Comparison of ENCODE assay signal across 17 mouse cellular contexts in the genomic region with DNA sequence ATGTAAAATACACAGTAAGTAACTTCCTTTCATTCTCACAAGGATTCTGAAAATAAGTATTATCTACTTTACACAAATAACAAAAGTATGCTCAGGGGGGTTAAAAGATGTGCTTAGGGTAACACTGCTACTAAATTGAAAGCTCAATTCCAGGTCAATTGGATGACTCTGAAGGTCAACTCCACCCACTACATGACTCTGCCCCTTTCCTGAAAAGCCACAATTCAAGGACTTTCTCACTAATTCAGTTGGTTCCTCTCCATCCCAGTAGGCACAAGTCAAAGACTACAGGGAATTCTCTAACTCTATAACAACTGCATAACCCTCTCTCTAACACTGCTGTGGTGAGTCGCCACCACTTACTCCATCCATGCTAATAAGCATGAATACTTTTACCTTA. TPM values are rescaled to one million over a fixed set of nuclear protein-coding genes. Genes with fewer than 3 reads are reported as not detected.
DNase-seq lines count a peak whose midpoint lies in the region; ATAC-seq and TF ChIP-seq lines count a peak whose summit lies in the region.
"Had no signal": no experiment of that assay in that cellular context is flagged by ENCODE, and none has a peak within 500 bp of the region (broad histone marks: within the 10 kb centered on the region; RNA-seq: fewer than 3 reads in every experiment).

No protein-coding gene starts in this region.

- H3K36me3 ChIP-seq in liver, adult 2 months (ENCODE audit: control insufficient read depth, insufficient read depth, low read length), result peaks cover 6% of the 10 kb centered on the region; the same call in 1 of the 2 replicates
- peaks cover 32% of the 10 kb centered on the region for H3K36me3 ChIP-seq in liver, embryonic 12.5 days

- no peak overlapping the region for H3K27ac ChIP-seq in liver, adult 2 months (replicated peaks; ENCODE audit: insufficient read depth, low read depth, low read length)
- H3K27ac ChIP-seq in liver, embryonic 12.5 days, result no peak overlapping the region
- H3K27ac ChIP-seq: embryonic facial prominence, embryonic 10.5 days; embryonic facial prominence, embryonic 12.5 days; forebrain, embryonic 13.5 days; forebrain, embryonic 15.5 days had no signal

- peak; percentile 54 for DNase-seq in adrenal gland, adult 2 months
- DNase-seq in adrenal gland, postnatal 25 days, result no peak
- DNase-seq in liver, adult 2 months (ENCODE audit: extremely low read depth, low read depth, low spot score), result peak; percentile 32
- DNase-seq: adrenal gland, postnatal 10 days; cerebellum, adult 11-12 months; cerebellum, adult 2 months; cerebellum, adult 9-10 months; cerebellum, postnatal 10 days; cerebellum, postnatal 25 days; forebrain, postnatal 0 days had no signal

- 100% methylated on average over 1 of the region's 1 CpGs for whole genome bisulfite sequencing in liver, adult 2 months
- 81% methylated on average over 1 of the region's 1 CpGs for WGBS in liver, embryonic 12.5 days (ENCODE audit: insufficient replicate concordance)

- H3K4me2 ChIP-seq in liver, embryonic 12.5 days, result no peak overlapping the region
- H3K4me2 ChIP-seq: embryonic facial prominence, embryonic 12.5 days; forebrain, embryonic 13.5 days; forebrain, embryonic 15.5 days had no signal

- no peak overlapping the region for H3K9ac ChIP-seq in liver, adult 2 months (ENCODE audit: low read depth, low read length)
- no peak overlapping the region for H3K9ac ChIP-seq in liver, embryonic 12.5 days
- H3K9ac ChIP-seq: embryonic facial prominence, embryonic 12.5 days; forebrain, embryonic 13.5 days; forebrain, embryonic 15.5 days; forebrain, postnatal 0 days had no signal

- no peaks in the 10 kb centered on the region for H3K27me3 ChIP-seq in liver, adult 2 months (ENCODE audit: control insufficient read depth, insufficient read depth, low read length)
- no peaks in the 10 kb centered on the region for H3K27me3 ChIP-seq in liver, embryonic 12.5 days (replicated peaks)
- H3K27me3 ChIP-seq: embryonic facial prominence, embryonic 12.5 days; forebrain, embryonic 13.5 days; forebrain, embryonic 15.5 days had no signal

- no peak overlapping the region for H3K4me3 ChIP-seq in liver, adult 2 months (ENCODE audit: insufficient read depth, low read depth, low read length)
- no peak overlapping the region for H3K4me3 ChIP-seq in liver, embryonic 12.5 days
- H3K4me3 ChIP-seq: embryonic facial prominence, embryonic 10.5 days; embryonic facial prominence, embryonic 12.5 days; forebrain, embryonic 13.5 days; forebrain, embryonic 15.5 days had no signal

- H3K9me3 ChIP-seq in liver, embryonic 12.5 days (replicated peaks), result no peaks in the 10 kb centered on the region
- H3K9me3 ChIP-seq: embryonic facial prominence, embryonic 10.5 days; embryonic facial prominence, embryonic 12.5 days; forebrain, embryonic 13.5 days; forebrain, embryonic 15.5 days had no signal

- no peak for TF ChIP-seq CTCF in liver, adult 2 months (IDR thresholded peaks at IDR 0.05; ENCODE audit: low read depth, low read length)

- H3K4me1 ChIP-seq in liver, adult 2 months (ENCODE audit: control insufficient read depth, insufficient read depth, low read length), result peaks cover 2% of the 10 kb centered on the region; the same call in 1 of the 2 replicates
- no peaks in the 10 kb centered on the region; the same call in 1 of the 2 replicates for H3K4me1 ChIP-seq in liver, embryonic 12.5 days

- no peak for ATAC-seq in liver, embryonic 12.5 days
- ATAC-seq in granulocyte monocyte progenitor cell, adult 5-6 weeks (replicated peaks; ENCODE audit: poor library complexity, severe bottlenecking), result no peak
- ATAC-seq: activated CD4-positive, CD25-positive, alpha-beta regulatory T cell, adult 4 months; forebrain, embryonic 13.5 days; forebrain, embryonic 15.5 days; forebrain, postnatal 0 days had no signal

- peaks cover 8% of the 10 kb centered on the region; the same call in 1 of the 2 replicates for H3K79me2 ChIP-seq in liver, adult 2 months (ENCODE audit: control insufficient read depth, insufficient read depth, low read length)

- no peak for TF ChIP-seq POLR2A in liver, adult 2 months (IDR thresholded peaks at IDR 0.05; ENCODE audit: extremely low read depth, insufficient read depth, low read length)

RNA-seq across cellular contexts. Expression of a gene that starts 8.2 kb away (rescaled TPM):
- 10 to 100 TPM; 81.1 to 97.5 TPM for total RNA-seq in adrenal gland, adult 2 months (2021)
- polyA plus RNA-seq in adrenal gland, adult 2 months (2012; rRNA removed), result 50.2 and 52.2 TPM in 2 replicates
- total RNA-seq in adrenal gland, postnatal 25 days (2021), result 83.1 and 89.3 TPM in 2 replicates
- 19.2 and 21.4 TPM in 2 replicates for total RNA-seq in liver, adult 2 months (2014; rRNA removed)
- 14.1 and 18.4 TPM in 2 replicates for polyA plus RNA-seq in liver, adult 2 months (2012; rRNA removed)
- 19.7 and 19.9 TPM in 2 replicates for polyA plus RNA-seq in liver, embryonic 12.5 days (2016; fragmentation: Nextera tagmentation; extraction: Ambion mirVana)
- 76.7 and 79.8 TPM in 2 replicates for total RNA-seq in granulocyte monocyte progenitor cell, adult 5-6 weeks (2014; fragmentation: Nextera tagmentation)
- total RNA-seq in granulocyte monocyte progenitor cell, adult 5-6 weeks (2017), result 38.5 and 52.7 TPM in 2 replicates
